Mouse (Mus musculus) ovary, postnatal 36 days (tissue): ENCODE measurements at regions not wholly inside any gene's neighbourhood (a gene's known extent, or its start where the extent isn't known, plus 50 kb on each side); places are given as distances from the start of the nearest gene placed in this dataset.

Experiments
- DNase-seq: peaks from one replicate; pipeline ENCODE4 v3.0.0; 2022; ENCODE audit warnings: low spot score, mixed read lengths

GRCm38 (mm10) chr19:57541693-57542314, 69.0 kb upstream of the Atrnl1 start:
- DNase-seq = no peak

GRCm38 (mm10) chr19:57542506-57542905, 68.3 kb upstream of the Atrnl1 start:
- DNase-seq = no peak

- DNase-seq = peak; percentile 46
Measured at GRCm38 (mm10) chr19:57543681-57544214, 67.1 kb upstream of the Atrnl1 start.

GRCm38 (mm10) chr19:57544229-57544879, 66.5 kb upstream of the Atrnl1 start:
- no peak for DNase-seq

GRCm38 (mm10) chr19:57545071-57545470, 65.8 kb upstream of the Atrnl1 start:
- DNase-seq = no peak

GRCm38 (mm10) chr19:57546039-57546438, 64.8 kb upstream of the Atrnl1 start:
- no peak for DNase-seq

- no peak for DNase-seq
Measured at GRCm38 (mm10) chr19:57546519-57546918, 64.3 kb upstream of the Atrnl1 start.

GRCm38 (mm10) chr19:57548093-57548492, 62.7 kb upstream of the Atrnl1 start:
- DNase-seq = no peak

- DNase-seq = no peak
Measured at GRCm38 (mm10) chr19:57548661-57549060, 62.2 kb upstream of the Atrnl1 start.

GRCm38 (mm10) chr19:57552964-57553740, 57.7 kb upstream of the Atrnl1 start:
- no peak for DNase-seq

GRCm38 (mm10) chr19:57554086-57554485, 56.7 kb upstream of the Atrnl1 start:
- no peak for DNase-seq

GRCm38 (mm10) chr19:57555313-57555712, 55.5 kb upstream of the Atrnl1 start:
- DNase-seq = no peak

GRCm38 (mm10) chr19:57558420-57558967, 52.3 kb upstream of the Atrnl1 start:
- no peak for DNase-seq

GRCm38 (mm10) chr19:57560757-57561156, 50.1 kb upstream of the Atrnl1 start:
- DNase-seq = no peak
